Mouse (Mus musculus) erythroblast, embryonic 14.5 days (primary cell): ENCODE results near the gene Ccsap. TPM values are rescaled to one million over a fixed set of nuclear protein-coding genes. Genes with fewer than 3 reads are reported as not detected.
"Not testable (repeated sequence)": the region's sequence is repeated elsewhere in the genome, so short reads cannot be mapped to it uniquely, and the experiment has no call there.

ENCODE experiments used
- H3K27me3 ChIP-seq: 2 replicates; pipeline ENCODE4 v1.6.1; 2012; ENCODE audit warnings: inconsistent platforms; ENCODE audit not compliant: control insufficient read depth
- H3K36me3 ChIP-seq: 2 replicates; pipeline ENCODE4 v1.6.1; 2012; ENCODE audit warnings: mild to moderate bottlenecking, inconsistent platforms; ENCODE audit not compliant: control insufficient read depth
- H3K4me1 ChIP-seq: 2 replicates; pipeline ENCODE4 v1.6.1; 2012; ENCODE audit warnings: inconsistent platforms; ENCODE audit not compliant: control insufficient read depth
- H3K4me3 ChIP-seq: replicated peaks from 2 replicates; pipeline ENCODE3; 2012; ENCODE audit warnings: moderate library complexity, mild to moderate bottlenecking, inconsistent platforms
- H3K9me3 ChIP-seq: 2 replicates; pipeline ENCODE4 v1.6.1; 2012; ENCODE audit warnings: low read length, inconsistent platforms, mixed read lengths; ENCODE audit not compliant: control insufficient read depth
- GATA1 ChIP-seq: IDR thresholded peaks from 2 replicates; pipeline ENCODE4 v1.6.1; 2012; ENCODE audit warnings: low read length, inconsistent platforms, mixed read lengths
- TAL1 ChIP-seq: IDR thresholded peaks from 3 replicates; pipeline ENCODE4 v1.6.1; 2012; ENCODE audit warnings: low read length, inconsistent platforms, mixed read lengths
- polyA plus RNA-seq: library from polyadenylated mRNA; stranded (reverse); fragments of >175 nt; gene quantifications from 2 replicates; pipeline ENCODE4 v1.2.3, GENCODE M21; 2012

Ccsap gene
- polyA plus RNA-seq, 1 experiment = 0.98 TPM

DNA sequence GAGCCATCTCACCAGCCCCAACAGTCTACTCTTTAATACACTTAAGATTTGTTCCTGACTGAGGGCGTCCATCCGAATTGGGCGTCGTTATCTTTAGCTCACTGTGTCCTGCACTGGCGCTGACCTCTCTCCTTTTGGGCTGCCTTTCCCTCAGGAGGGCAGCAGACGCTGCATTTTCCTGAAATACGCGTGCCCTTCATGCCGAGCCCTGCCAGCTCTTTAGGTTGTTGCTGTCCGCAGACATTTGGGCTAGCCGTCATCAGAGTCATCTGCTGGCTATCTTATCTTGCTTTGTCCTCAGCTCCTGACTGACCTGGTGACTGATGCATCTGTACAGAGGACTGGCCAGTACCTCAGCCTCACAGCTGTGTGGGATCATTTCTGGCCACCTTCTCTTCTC is 44.7 kb downstream of the Ccsap start:
- Histone ChIP-seq H3K4me3 (no peak overlapping the region), H3K9me3 (no peaks in the 10 kb centered on the region), H3K4me1 (peaks cover 49% of the 10 kb centered on the region), H3K36me3 (peaks cover 32% of the 10 kb centered on the region), H3K27me3 (no peaks in the 10 kb centered on the region)
- TF ChIP-seq TAL1 (no peak), GATA1 (no peak)

DNA sequence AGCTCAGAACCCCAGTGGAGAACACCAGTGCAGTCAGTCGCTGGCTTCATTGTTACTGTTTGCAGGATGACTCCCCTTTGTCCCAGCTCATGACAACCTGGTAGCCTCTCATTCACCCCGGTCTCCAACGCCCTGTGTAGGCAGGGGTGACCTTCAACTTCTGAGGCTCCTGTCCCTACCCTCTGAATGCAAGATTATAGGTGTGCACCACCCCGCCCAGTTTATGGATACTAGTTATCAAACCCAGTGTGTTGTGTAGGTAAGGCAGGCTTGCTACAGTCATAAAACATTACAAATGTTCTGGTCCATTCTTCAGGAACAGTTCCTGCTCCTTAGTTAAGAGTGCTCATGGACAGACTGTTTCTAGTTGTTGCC is 46.1 kb downstream of the Ccsap start:
- no peak overlapping the region for H3K4me3 ChIP-seq
- peaks cover 41% of the 10 kb centered on the region for H3K4me1 ChIP-seq
- H3K9me3 ChIP-seq = no peaks in the 10 kb centered on the region
- H3K36me3 ChIP-seq = peaks cover 36% of the 10 kb centered on the region
- H3K27me3 ChIP-seq = no peaks in the 10 kb centered on the region
- TF ChIP-seq TAL1 (no peak), GATA1 (no peak)

DNA sequence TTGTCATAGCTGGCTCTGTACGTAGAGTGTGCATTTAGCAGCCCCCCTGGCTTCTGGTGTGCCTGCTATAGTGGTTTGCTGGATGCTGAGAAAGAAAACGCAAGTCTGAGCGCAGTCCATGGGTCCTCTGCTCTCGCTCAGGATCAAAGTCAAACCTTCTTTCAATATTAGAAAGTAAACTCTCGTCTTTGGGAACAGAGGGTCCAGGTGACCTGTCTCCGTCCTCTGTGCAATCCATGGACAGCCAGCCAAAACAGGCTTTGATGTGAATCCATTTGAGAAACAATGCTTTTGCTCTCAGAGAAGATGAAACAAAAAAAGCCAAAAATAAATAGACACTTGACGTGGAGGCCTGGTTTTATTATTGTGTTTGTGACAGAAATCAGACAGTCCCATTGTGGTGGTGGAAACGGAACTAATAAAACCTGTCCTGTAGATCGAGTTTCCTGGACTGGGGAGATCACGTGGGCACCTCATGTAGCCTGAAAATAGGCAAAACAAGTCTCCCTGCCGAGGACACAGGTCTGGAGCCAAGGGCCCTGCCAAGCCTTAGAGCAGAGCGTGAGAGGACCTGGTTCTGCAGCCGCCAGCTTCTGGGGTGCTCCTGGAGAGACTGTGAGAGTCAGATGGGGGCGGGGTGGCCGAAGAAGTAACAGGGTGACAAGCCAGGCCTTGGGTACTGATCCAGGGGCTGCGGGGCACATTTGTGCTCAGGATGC is 46.7 kb downstream of the Ccsap start:
- peaks cover 38% of the 10 kb centered on the region for H3K4me1 ChIP-seq
- peaks cover 36% of the 10 kb centered on the region for H3K36me3 ChIP-seq
- H3K27me3 ChIP-seq = no peaks in the 10 kb centered on the region
- no peak for TF ChIP-seq TAL1
- TF ChIP-seq GATA1 = no peak
- H3K9me3 ChIP-seq = no peaks in the 10 kb centered on the region
- no peak overlapping the region for H3K4me3 ChIP-seq

DNA sequence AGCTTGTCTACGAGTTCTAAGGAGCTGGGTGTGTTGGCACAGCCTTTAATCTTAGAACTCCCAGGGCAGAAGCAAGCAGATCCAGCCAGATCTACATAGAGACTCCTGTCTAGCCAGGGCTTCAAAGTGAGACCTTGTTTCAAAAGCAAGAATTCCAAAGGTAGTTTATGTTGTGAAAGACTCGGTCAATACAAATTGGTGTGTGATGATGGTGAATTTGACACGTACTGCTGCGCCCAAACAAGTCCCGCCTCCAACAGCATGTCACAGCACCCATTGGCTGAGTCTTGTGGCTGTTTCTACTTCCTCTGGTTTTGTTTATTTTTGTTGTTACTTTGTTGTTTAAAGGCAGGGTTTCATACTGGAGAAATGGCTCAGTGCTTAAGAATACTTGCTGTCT is 47.8 kb downstream of the Ccsap start:
- Histone ChIP-seq H3K27me3 (no peaks in the 10 kb centered on the region), H3K4me1 (peaks cover 46% of the 10 kb centered on the region), H3K9me3 (no peaks in the 10 kb centered on the region), H3K4me3 (no peak overlapping the region), H3K36me3 (peaks cover 31% of the 10 kb centered on the region)
- TF ChIP-seq TAL1 (no peak), GATA1 (no peak)

DNA sequence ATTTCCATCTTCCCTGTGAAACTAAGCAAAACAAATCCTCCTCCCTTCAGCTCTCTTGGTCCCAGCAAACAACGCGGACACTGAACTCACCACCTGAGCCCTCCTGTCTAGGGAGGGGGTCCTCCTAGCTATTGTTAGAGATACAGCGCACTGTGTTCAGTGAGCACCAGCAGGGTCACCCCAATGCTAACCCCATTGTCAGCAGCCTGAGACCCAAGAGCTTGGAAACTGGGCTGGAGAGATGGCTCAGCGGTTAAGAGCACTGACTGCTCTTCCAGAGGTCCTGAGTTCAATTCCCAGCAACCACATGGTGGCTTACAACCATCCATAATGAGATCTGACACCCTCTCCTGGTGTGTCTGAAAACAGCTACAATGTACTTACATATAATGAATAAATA is 50.7 kb downstream of the Ccsap start:
- peaks cover 11% of the 10 kb centered on the region for H3K36me3 ChIP-seq
- not testable (repeated sequence) for H3K27me3 ChIP-seq, H3K4me3 ChIP-seq, H3K9me3 ChIP-seq
- H3K4me1 ChIP-seq = peaks cover 59% of the 10 kb centered on the region

DNA sequence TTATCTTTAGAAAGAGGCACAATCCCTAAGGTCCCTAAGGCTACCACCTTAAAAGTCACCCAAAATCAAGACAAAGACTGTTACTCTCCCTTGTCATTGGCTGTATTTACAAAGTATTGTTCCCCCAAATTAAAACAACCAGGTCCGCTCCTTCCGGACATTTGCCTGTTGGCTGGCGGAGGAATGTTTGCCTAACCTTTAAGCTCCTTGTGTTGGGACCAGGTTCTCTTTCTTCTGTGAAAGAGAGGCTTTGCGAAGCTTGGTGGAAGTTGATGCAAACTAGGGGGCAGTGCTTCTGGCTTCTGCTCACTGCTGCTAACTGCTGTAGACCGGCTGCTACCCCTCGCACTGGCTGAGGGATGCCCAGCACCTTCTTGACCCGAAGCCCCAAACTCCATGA is 51.3 kb downstream of the Ccsap start:
- TF ChIP-seq TAL1 (no peak), GATA1 (no peak)

DNA sequence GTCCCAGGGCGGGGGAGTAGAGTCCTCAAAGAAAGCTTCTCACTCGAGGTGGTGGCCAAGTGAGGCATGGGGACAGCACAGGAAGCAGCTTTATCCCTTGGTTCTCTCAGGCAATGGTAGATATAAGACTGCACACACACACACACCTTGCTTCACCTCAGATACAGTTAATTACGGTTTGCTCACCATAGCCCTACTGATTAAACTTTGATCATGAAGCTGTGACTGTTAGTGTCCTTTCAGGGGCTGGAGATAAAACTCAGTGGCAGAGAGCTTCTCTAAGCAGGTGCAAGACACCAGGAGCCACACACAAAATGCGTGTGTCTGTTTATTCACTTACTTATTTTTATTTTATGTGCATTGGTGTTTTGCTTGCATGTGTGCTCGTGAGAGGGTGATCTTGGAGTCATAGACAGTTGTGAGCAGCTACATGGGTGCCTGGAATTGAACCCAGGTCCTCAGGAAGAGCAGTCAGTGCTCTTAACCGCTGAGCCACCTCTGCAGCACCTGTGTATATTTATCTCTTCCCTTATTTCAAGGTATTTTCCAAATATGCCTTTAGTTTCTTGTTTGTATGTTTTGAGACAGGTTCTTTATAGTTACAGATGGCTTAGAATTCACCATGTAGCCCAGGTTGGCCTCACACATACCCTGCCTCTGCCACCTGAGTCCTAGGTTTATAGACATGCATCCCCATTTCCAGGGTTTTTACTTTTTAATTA is 52.0 kb downstream of the Ccsap start:
- Histone ChIP-seq H3K4me3 (no peak overlapping the region), H3K9me3 (no peaks in the 10 kb centered on the region), H3K27me3 (no peaks in the 10 kb centered on the region), H3K4me1 (peaks cover 50% of the 10 kb centered on the region), H3K36me3 (peaks cover 7% of the 10 kb centered on the region)
- TF ChIP-seq GATA1 (no peak), TAL1 (no peak)

More for the DNA sequence above, 51.3 kb downstream of the Ccsap start:
- Histone ChIP-seq H3K27me3 (no peaks in the 10 kb centered on the region), H3K4me1 (peaks cover 52% of the 10 kb centered on the region), H3K36me3 (peaks cover 7% of the 10 kb centered on the region), H3K4me3 (no peak overlapping the region), H3K9me3 (no peaks in the 10 kb centered on the region)

DNA sequence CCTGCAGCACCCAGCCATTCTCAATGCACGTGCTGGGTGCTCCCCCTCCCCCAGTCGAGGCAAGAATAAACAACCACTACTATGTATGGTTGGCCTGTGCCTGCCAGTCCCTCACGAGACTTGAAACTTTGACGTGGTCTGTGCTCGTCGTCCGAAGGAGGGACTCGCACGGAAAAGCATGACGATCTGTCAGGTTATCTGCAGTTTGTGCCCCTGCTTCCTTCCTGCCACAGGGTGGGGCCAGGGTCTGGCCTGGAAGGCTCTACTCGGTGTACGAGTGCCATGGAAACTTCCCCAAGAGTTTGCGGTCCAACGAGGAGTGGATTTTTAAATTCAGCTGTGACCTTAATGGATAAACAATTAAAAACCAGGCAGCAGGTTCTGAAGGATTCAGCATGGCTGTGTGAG is 53.0 kb downstream of the Ccsap start:
- Histone ChIP-seq H3K4me1 (peaks cover 47% of the 10 kb centered on the region), H3K4me3 (peak overlapping the region; percentile 80)
- TF ChIP-seq TAL1 (no peak), GATA1 (no peak)

DNA sequence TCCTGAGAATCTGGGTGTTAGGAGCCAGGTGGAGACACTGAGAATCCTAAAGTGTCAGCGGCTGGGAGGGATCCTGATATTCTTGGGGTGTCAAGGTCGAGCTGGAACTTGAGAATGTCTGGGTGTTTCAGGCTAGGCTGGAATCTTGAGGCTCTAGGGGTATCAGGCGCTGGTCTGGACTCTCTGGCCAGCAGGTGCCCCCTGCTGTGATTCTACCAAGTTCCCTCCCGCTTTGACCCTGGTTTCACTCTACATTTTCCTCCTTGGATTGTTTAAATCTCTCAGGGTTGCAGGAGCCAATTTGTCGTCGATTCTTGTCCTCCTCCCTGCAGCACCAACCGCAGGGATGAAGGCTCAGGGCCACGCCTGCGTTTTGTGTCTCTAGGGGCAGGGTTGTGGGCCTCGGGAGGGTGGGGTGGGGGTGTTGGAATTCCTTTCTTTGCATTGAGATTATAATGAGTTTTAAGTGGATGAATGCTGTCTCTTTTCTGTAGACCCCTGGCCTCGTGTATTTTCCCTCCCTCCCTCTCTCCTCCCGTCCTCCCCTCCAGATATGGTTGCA is 53.6 kb downstream of the Ccsap start:
- H3K4me1 ChIP-seq = peaks cover 45% of the 10 kb centered on the region
- TF ChIP-seq TAL1 (no peak), GATA1 (no peak)
- H3K27me3 ChIP-seq = no peaks in the 10 kb centered on the region
- peaks cover 7% of the 10 kb centered on the region for H3K36me3 ChIP-seq
- H3K9me3 ChIP-seq = no peaks in the 10 kb centered on the region
- peak overlapping the region; percentile 80 for H3K4me3 ChIP-seq

More for the DNA sequence above, 53.0 kb downstream of the Ccsap start:
- peaks cover 7% of the 10 kb centered on the region for H3K36me3 ChIP-seq
- no peaks in the 10 kb centered on the region for H3K27me3 ChIP-seq
- no peaks in the 10 kb centered on the region for H3K9me3 ChIP-seq
